Comparison of ENCODE assay signal across 15 mouse cellular contexts in genomic region chr5:34933461-34933860, GRCm38 (mm10). TPM values are rescaled to one million over a fixed set of nuclear protein-coding genes. Genes with fewer than 3 reads are reported as not detected.
A peak's percentile ranks its signal among the peaks of the same experiment; 100 is the strongest.
DNase-seq lines count a peak whose midpoint lies in the region; ATAC-seq and TF ChIP-seq lines count a peak whose summit lies in the region.
"Had no signal": no experiment of that assay in that cellular context is flagged by ENCODE, and none has a peak within 500 bp of the region (broad histone marks: within the 10 kb centered on the region; RNA-seq: fewer than 3 reads in every experiment).

No protein-coding gene starts in this region.

- H3K27me3 ChIP-seq in lung, postnatal 0 days (replicated peaks; ENCODE audit: insufficient read depth, low read length), result no peaks in the 10 kb centered on the region
- H3K27me3 ChIP-seq in G1E (ENCODE audit: insufficient read depth, low read length), result peaks cover 25% of the 10 kb centered on the region
- no peaks in the 10 kb centered on the region for H3K27me3 ChIP-seq in splenic B cell, adult 2 months (ENCODE audit: control insufficient read depth, insufficient read depth, low read length, poor library complexity, severe bottlenecking)
- no peaks in the 10 kb centered on the region for H3K27me3 ChIP-seq in kidney, embryonic 14.5 days (ENCODE audit: control insufficient read depth, insufficient read depth, low read length)
- H3K27me3 ChIP-seq: heart, embryonic 13.5 days; hindbrain, embryonic 15.5 days had no signal

- intact Hi-C loops in gastrocnemius, adult 2 months (cut with DNase I), result no loop called here
- intact Hi-C loops in gastrocnemius, postnatal 36 days (cut with DNase I), result no loop called here

- H3K27ac ChIP-seq in gastrocnemius, adult 2 months, result no peak overlapping the region
- H3K27ac ChIP-seq in lung, postnatal 0 days (ENCODE audit: low read length), result no peak overlapping the region
- H3K27ac ChIP-seq in kidney, embryonic 14.5 days (ENCODE audit: low read depth, low read length), result no peak overlapping the region
- H3K27ac ChIP-seq: heart, embryonic 13.5 days; hindbrain, embryonic 15.5 days; liver, embryonic 13.5 days had no signal

- ATAC-seq in lung, postnatal 0 days, result no peak
- no peak for ATAC-seq in G1E (ENCODE audit: extremely low read depth, insufficient number of reproducible peaks, low FRiP score, poor library complexity, severe bottlenecking)
- ATAC-seq in kidney, embryonic 14.5 days (ENCODE audit: low FRiP score, low TSS enrichment), result no peak

- no peak overlapping the region for H3K4me3 ChIP-seq in gastrocnemius, adult 2 months
- no peak overlapping the region for H3K4me3 ChIP-seq in lung, postnatal 0 days (ENCODE audit: low read depth, low read length)
- no peak overlapping the region for H3K4me3 ChIP-seq in G1E (ENCODE audit: low read depth, low read length)
- H3K4me3 ChIP-seq in kidney, embryonic 14.5 days (ENCODE audit: low read length), result no peak overlapping the region
- H3K4me3 ChIP-seq: heart, embryonic 13.5 days; hindbrain, embryonic 15.5 days; liver, embryonic 13.5 days had no signal

- DNase-seq in gastrocnemius, adult 2 months, result no peak
- DNase-seq in gastrocnemius, postnatal 36 days, result no peak
- no peak for DNase-seq in lung, postnatal 0 days (ENCODE audit: low spot score)
- DNase-seq in lung, postnatal 14 days, result no peak
- DNase-seq in G1E (ENCODE audit: low spot score), result no peak
- peak; percentile 32 for DNase-seq in splenic B cell, adult 2 months (ENCODE audit: low read depth, low spot score)
- no peak for DNase-seq in right cerebral cortex, postnatal 14 days
- DNase-seq: adrenal gland, adult 2 months; cerebellum, postnatal 36 days; liver, embryonic 13.5 days; spleen, adult 18-20 months; thymus, adult 2 months had no signal

- H3K36me3 ChIP-seq in lung, postnatal 0 days (ENCODE audit: insufficient read depth, low read length), result no peaks in the 10 kb centered on the region
- H3K36me3 ChIP-seq in G1E (replicated peaks), result no peaks in the 10 kb centered on the region
- no peaks in the 10 kb centered on the region for H3K36me3 ChIP-seq in splenic B cell, adult 2 months (ENCODE audit: control insufficient read depth, insufficient read depth, low read length, poor library complexity, severe bottlenecking)
- no peaks in the 10 kb centered on the region for H3K36me3 ChIP-seq in kidney, embryonic 14.5 days (ENCODE audit: control insufficient read depth, insufficient read depth, low read length)
- H3K36me3 ChIP-seq: heart, embryonic 13.5 days; hindbrain, embryonic 15.5 days; liver, embryonic 13.5 days had no signal

- peaks cover 14% of the 10 kb centered on the region for H3K4me1 ChIP-seq in lung, postnatal 0 days (ENCODE audit: insufficient read depth, low read depth, low read length)
- peaks cover 22% of the 10 kb centered on the region for H3K4me1 ChIP-seq in G1E (ENCODE audit: insufficient read depth, low read depth, low read length)
- H3K4me1 ChIP-seq in kidney, embryonic 14.5 days (ENCODE audit: control insufficient read depth, insufficient read depth, low read length), result peaks cover 19% of the 10 kb centered on the region

- peak; percentile 51 for TF ChIP-seq CTCF in gastrocnemius, adult 2 months (IDR thresholded peaks at IDR 0.05)
- peak; percentile 64 for TF ChIP-seq CTCF in lung, postnatal 0 days (IDR thresholded peaks at IDR 0.05)
- peak; percentile 26; the same call in 1 of the 2 replicates for TF ChIP-seq CTCF in G1E (IDR thresholded peaks at IDR 0.05; ENCODE audit: low read depth, low read length)

- H3K9me3 ChIP-seq in lung, postnatal 0 days (ENCODE audit: low read length), result no peaks in the 10 kb centered on the region
- H3K9me3 ChIP-seq in G1E (replicated peaks), result no peaks in the 10 kb centered on the region
- H3K9me3 ChIP-seq in kidney, embryonic 14.5 days (ENCODE audit: control insufficient read depth, low read length), result no peaks in the 10 kb centered on the region
- H3K9me3 ChIP-seq: heart, embryonic 13.5 days; hindbrain, embryonic 15.5 days; liver, embryonic 13.5 days had no signal

- WGBS in lung, postnatal 0 days, result 94% methylated on average over 1 of the region's 1 CpGs
- 96% methylated on average over 1 of the region's 1 CpGs for WGBS in kidney, embryonic 14.5 days

- no peak for TF ChIP-seq EP300 in lung, postnatal 0 days (IDR thresholded peaks at IDR 0.05)

- no peak overlapping the region for H3K4me2 ChIP-seq in lung, postnatal 0 days (replicated peaks; ENCODE audit: low read depth, low read length)
- no peak overlapping the region for H3K4me2 ChIP-seq in kidney, embryonic 14.5 days (replicated peaks; ENCODE audit: low read depth, low read length)
- H3K4me2 ChIP-seq: heart, embryonic 13.5 days; hindbrain, embryonic 15.5 days; liver, embryonic 13.5 days had no signal

- H3K9ac ChIP-seq in lung, postnatal 0 days (replicated peaks; ENCODE audit: low read depth), result no peak overlapping the region
- H3K9ac ChIP-seq in kidney, embryonic 14.5 days (ENCODE audit: low read depth, low read length), result no peak overlapping the region
- H3K9ac ChIP-seq: heart, embryonic 13.5 days; hindbrain, embryonic 15.5 days; liver, embryonic 13.5 days had no signal

RNA-seq across cellular contexts. Expression of gene Rgs12, which starts 15.8 kb away (rescaled TPM):
- total RNA-seq in gastrocnemius, adult 2 months (2021), result 1 to 10 TPM; 2.2 to 3.0 TPM
- 1 to 10 TPM; 2.5 to 3.8 TPM for total RNA-seq in gastrocnemius, postnatal 36 days (2021)
- 45.5 and 46.7 TPM in 2 replicates for polyA plus RNA-seq in lung, postnatal 0 days (2015; fragmentation: Nextera tagmentation; extraction: Ambion mirVana)
- total RNA-seq in G1E (2014; fragmentation: Nextera tagmentation), result 6.5 and 14.3 TPM in 2 replicates
- 5.7 and 9.5 TPM in 2 replicates for total RNA-seq in G1E (2017)
- 1.8 and 1.9 TPM in 2 replicates for polyA plus RNA-seq in G1E (2012)
- 20.8 and 29.3 TPM in 2 replicates for polyA plus RNA-seq in kidney, embryonic 14.5 days (2014; fragmentation: Nextera tagmentation; extraction: Ambion mirVana)

RNA-seq across cellular contexts. Expression of gene Msantd1, which starts 25.6 kb away (rescaled TPM):
- 1 to 10 TPM in 1 of 2 experiments, under 1 TPM in 1; 0.33 to 1.1 TPM for total RNA-seq in gastrocnemius, adult 2 months (2021)
- under 1 TPM; 0.13 to 0.49 TPM for total RNA-seq in gastrocnemius, postnatal 36 days (2021)
- 0.50 and 0.73 TPM in 2 replicates for polyA plus RNA-seq in lung, postnatal 0 days (2015; fragmentation: Nextera tagmentation; extraction: Ambion mirVana)
- total RNA-seq in G1E (2014; fragmentation: Nextera tagmentation) (not detected in 2 replicates), G1E (2017) (0.22 and 0.29 TPM in 2 replicates)
- polyA plus RNA-seq in G1E (2012), result 0.20 and 0.25 TPM in 2 replicates
- polyA plus RNA-seq in kidney, embryonic 14.5 days (2014; fragmentation: Nextera tagmentation; extraction: Ambion mirVana), result 0.84 and 1.0 TPM in 2 replicates
- polyA plus RNA-seq: heart, embryonic 13.5 days had no signal
